Mouse (Mus musculus) ovary, postnatal 10 days (tissue): ENCODE data around the gene Phldb2.
A peak's percentile ranks its signal among the peaks of the same experiment; 100 is the strongest.

ENCODE experiments used
- DNase-seq: peaks from one replicate; pipeline ENCODE4 v3.0.0; 2022; ENCODE audit warnings: low spot score

Gene Phldb2

GRCm38 (mm10) chr16:45892928-45893327 lies 60.5 kb downstream of the Phldb2 start:
- DNase-seq = no peak

GRCm38 (mm10) chr16:45890471-45891200 lies 62.8 kb downstream of the Phldb2 start:
- no peak for DNase-seq

DNA sequence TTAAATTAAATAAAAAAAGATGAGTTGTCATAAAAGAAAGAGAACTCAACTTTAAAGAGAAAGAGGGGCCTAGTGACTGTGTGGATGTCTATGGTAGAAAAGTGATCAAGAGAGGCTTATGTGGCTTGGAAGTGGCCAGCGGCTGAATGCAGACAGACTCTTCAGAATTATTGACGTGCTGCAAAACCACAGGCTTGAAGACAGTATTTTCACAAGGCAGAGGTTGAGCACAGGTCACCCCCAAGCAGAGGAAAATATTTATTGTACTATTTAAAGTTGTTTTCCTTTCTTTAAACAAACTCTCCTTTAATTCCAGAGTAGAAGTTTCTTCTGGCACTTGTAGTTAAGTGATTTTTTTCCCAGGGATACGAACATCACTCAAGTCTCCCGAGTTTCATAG lies 63.8 kb downstream of the Phldb2 start:
- no peak for DNase-seq

- DNase-seq = no peak
Measured at GRCm38 (mm10) chr16:45886599-45886998, 66.8 kb downstream of the Phldb2 start.

DNA sequence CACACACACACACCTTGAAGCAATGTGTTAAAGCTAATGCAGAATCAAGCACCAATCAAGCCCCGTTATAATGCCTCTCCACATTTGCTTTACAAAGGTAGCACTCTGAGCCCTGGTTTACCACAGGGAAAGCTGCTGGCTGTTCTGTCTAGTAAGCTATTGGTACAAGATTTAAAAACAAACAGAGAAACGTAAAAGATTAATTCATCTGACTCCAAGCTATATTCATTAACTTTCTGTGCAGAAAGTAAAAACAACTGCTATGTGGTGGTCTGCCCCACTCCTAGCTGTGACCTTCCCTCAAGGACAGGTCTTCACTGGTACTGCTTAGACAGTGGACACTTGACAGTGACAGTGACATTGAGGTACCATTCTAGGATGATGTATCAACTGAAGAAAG lies 69.2 kb downstream of the Phldb2 start:
- DNase-seq = no peak

DNA sequence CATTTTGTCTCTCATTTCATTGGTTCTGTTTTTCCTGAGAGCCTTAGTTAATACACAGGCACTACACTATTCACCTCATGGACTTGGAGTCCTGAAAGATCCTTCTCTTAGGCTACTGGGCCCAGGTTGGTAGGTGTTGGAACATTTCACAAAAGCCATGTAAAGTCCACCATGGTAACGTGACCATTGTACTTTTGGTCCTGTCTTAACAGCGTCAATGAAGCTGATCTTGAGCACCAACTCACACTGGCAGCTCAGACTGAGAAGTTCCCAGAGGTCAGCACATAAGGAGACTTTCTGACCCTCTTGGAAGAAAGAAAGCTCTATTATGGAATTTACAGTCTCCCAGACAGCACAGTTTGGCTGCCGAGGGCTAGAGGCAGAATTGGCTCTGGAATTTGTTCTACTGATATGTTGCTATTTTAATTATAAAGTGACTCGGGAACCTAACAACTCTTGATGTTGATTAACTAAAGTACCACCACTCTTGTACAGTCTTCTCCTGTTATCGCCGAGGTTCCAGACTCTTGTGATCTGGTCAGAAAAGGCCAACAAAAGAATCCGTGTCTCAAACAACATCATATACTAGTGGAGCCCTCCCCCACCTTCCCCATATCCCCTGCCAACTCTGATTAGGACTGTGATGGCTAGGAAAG lies 72.1 kb downstream of the Phldb2 start:
- no peak for DNase-seq

- DNase-seq = no peak
Measured at GRCm38 (mm10) chr16:45880101-45880751, 73.2 kb downstream of the Phldb2 start.

GRCm38 (mm10) chr16:45877739-45878138 lies 75.7 kb downstream of the Phldb2 start:
- no peak for DNase-seq

- no peak for DNase-seq
Measured at GRCm38 (mm10) chr16:45877171-45877570, 76.2 kb downstream of the Phldb2 start.

DNA sequence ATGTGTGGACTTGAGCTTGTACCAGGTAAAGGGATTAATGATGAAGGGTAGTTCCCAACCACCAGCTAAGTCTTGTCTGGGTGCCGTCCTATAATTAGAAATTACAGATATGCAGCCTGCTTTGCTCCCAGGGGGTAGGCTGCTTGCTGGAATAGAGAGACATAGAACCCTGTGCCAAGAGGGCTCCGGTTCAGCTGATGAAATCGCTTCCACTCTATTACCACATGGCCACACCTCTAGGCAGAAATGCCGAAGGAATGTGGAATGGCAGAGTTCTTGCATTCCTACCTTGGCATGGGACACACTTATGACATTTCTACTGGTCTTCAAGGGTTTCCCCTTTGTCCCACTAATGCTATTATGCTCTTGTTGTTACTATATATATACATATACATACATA lies 80.0 kb downstream of the Phldb2 start:
- no peak for DNase-seq

GRCm38 (mm10) chr16:45871286-45871976 lies 82.0 kb downstream of the Phldb2 start:
- DNase-seq = no peak

- no peak for DNase-seq
Measured at GRCm38 (mm10) chr16:45870651-45871050, 82.7 kb downstream of the Phldb2 start.

- no peak for DNase-seq
Measured at GRCm38 (mm10) chr16:45869044-45869443, 84.4 kb downstream of the Phldb2 start.

GRCm38 (mm10) chr16:45857277-45857863 lies 96.0 kb downstream of the Phldb2 start:
- no peak for DNase-seq

DNA sequence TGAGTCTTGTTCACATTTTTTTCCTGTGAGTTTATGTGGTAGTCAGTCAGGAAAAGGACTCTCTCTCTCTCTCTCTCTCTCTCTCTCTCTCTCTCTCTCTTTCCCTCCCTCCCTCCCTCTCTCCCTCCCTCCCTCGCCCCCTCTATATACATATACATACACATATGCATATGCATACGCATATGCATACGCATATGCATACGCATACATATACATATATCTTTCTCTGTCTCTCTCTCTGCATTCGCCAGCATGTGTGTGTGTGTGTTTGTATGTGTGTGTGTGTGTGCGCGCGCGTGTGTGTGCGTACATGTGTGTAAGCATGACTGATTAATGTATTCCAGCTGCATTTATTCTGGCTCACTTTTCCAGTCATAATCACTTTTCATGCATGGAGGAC lies 98.9 kb downstream of the Phldb2 start:
- no peak for DNase-seq

GRCm38 (mm10) chr16:45849045-45849444 lies 104.4 kb downstream of the Phldb2 start:
- no peak for DNase-seq

DNA sequence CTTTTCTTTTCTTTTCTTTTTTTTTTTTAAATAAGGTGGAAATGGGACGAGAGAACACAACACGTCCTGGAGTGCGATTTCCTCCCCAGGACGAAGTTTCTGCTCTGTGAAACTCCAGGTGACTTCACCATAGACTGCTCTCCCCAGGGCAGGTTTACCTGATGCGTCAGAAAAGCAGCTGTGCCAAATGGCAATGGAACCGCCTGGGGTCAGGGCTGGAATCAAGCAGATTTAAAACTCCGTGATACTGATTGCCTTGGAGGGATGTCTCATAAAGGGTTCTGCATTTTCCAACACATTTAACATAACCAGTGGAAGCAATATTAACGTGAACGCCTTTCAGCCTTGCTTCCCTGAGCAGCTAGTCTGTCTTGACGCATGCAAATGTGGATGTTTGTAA lies 108.5 kb downstream of the Phldb2 start:
- no peak for DNase-seq

- peak; percentile 73 for DNase-seq
Measured at GRCm38 (mm10) chr16:45844049-45844780, 109.2 kb downstream of the Phldb2 start.

GRCm38 (mm10) chr16:45843351-45843891 lies 110.0 kb downstream of the Phldb2 start:
- peak; percentile 13 for DNase-seq

- DNase-seq = no peak
Measured at GRCm38 (mm10) chr16:45842440-45842839, 111.0 kb downstream of the Phldb2 start.

GRCm38 (mm10) chr16:45841806-45842205 lies 111.6 kb downstream of the Phldb2 start:
- DNase-seq = no peak
